Mouse (Mus musculus) WW6 (cell line): ENCODE data around the gene Sipa1l1.

Source experiments
- DNase-seq: peaks from one replicate; pipeline ENCODE4 v3.0.0-alpha.2; 2013; ENCODE audit warnings: low read depth, low spot score

Gene Sipa1l1

GRCm38 (mm10) chr12:82334550-82334949 is 165.4 kb downstream of the Sipa1l1 start:
- DNase-seq = no peak

- no peak for DNase-seq
These were observed 166.0 kb downstream of the Sipa1l1 start for GRCm38 (mm10) chr12:82335095-82335494.

DNA sequence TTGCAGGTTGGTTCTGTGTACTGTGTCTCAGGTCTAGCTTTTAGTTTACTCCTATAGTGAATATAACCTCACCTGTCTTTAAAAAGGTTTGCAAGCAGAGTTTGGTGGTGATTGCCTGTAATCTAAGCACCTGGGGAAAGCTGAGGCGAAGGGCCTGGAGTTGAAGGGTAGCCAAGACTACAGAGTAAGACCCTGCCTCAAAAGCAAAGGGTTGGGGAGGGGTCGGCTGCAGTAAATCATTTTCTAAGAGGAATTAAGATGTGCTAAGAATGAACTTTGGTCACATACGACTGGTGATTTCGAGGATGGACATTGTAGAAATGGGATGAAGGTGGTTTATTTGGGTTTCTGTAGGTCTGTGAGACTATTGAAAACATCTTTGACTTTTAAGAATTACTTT is 169.4 kb downstream of the Sipa1l1 start:
- no peak for DNase-seq

DNA sequence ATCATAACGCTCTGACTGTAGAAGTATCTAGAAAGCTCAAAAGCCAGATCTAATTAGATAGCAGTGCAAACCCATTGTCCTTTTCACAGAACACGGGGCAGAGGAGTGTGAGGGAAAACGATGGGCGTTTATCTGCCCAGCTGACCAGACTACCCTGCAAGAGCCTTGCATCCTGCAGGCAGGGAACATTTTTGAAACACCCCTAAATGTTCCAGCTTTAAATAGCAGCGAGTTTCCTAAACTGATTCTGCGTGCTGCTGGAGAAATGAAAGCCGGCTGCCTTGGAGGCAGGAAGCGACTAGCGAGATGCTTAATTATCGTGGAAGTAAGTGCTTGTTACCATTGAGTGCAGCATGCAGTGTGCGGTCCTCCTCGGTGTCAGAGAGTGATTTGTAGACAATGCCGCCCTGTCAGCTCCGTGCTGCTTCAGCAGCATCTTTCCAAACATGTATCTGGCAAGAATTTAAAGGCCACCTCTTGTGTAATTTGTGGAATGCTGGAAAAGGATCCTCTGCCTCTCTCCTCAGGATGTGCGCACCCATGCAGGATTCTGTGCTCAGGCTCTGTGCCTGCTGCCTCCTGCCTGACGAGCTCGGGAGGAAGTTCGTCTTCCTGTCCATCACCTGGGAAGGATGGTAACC is 170.2 kb downstream of the Sipa1l1 start:
- no peak for DNase-seq

GRCm38 (mm10) chr12:82340196-82340918 is 171.2 kb downstream of the Sipa1l1 start:
- DNase-seq = no peak

DNA sequence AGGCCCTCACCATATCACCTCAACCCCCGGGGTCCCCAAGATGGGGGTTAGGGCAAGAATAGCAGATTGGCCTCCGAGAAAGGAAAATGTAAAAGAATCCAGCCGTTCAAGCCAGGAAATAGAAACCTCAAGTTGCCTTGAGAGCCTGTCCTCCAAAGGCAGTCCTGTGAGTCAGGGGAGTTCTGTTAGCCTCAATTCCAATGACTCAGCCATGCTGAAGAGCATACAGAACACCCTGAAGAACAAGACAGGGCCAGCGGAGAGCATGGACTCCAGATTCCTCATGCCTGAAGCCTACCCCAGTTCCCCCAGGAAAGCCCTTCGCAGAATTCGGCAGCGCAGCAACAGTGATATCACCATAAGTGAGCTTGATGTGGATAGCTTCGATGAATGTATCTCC is 172.1 kb downstream of the Sipa1l1 start:
- DNase-seq = no peak

- DNase-seq = no peak
These were observed 172.6 kb downstream of the Sipa1l1 start for GRCm38 (mm10) chr12:82341696-82342095.

- DNase-seq = no peak
These were observed 181.0 kb downstream of the Sipa1l1 start for GRCm38 (mm10) chr12:82350082-82350481.

GRCm38 (mm10) chr12:82350891-82351290 is 181.8 kb downstream of the Sipa1l1 start:
- DNase-seq = no peak

DNA sequence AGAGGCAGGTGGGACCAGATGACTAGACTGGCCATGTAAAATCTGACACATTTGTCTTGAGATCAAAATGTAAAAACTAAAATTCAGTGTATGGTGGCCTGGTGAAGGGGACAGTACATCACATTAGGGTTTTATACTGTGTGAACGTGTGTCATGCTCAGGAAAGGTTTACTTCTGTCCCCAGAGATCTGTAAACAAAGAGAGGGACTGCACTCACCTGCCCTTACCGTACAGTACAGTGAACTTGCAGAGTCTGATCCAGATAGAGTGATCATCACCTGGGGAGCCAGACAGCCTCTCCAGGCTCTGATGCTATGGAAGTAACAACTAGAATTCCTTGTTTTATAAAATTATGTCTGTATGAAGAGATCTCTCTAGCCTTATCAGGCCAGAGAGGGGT is 184.5 kb downstream of the Sipa1l1 start:
- DNase-seq = no peak

GRCm38 (mm10) chr12:82355419-82356149 is 186.5 kb downstream of the Sipa1l1 start:
- DNase-seq = no peak

DNA sequence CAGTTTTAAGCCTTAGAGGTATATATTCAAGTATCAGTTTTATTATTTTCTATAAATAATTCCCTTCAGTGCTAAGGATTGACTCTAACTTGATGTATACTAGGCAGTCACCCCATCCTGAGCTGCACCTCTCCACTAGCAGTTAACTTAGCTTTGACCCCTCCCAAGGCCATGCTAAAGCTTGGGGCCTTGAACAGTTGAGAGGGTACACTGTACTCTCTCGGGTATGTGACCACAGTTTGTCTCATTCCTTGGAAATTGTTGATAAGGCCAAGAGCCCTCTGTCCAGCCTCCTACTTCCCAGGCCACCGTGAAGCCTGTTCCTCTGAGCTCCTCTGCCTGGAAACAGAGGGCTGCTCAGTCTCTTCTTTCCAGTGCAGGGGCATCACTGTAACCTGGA is 187.4 kb downstream of the Sipa1l1 start:
- DNase-seq = no peak

DNA sequence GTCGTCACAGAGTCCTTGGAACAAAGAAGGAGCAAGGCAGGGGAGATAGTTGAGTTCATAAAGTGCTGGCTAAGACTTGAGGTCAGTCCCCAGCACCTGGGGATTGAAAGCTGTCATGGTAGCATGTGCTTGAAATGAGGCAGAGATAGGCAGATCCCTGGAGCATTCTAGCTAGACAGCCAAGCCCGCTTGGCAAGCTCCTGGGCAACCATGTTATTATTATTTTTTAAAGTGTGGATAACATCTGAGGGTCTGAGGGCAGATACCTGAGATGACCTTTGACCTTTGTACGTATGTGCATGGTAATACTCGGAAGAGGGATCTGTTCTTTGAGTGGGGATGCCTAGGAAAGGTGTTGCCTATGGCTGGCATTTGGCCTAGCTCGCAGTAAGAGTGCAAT is 188.3 kb downstream of the Sipa1l1 start:
- DNase-seq = no peak

GRCm38 (mm10) chr12:82362796-82363195 is 193.7 kb downstream of the Sipa1l1 start:
- DNase-seq = no peak

DNA sequence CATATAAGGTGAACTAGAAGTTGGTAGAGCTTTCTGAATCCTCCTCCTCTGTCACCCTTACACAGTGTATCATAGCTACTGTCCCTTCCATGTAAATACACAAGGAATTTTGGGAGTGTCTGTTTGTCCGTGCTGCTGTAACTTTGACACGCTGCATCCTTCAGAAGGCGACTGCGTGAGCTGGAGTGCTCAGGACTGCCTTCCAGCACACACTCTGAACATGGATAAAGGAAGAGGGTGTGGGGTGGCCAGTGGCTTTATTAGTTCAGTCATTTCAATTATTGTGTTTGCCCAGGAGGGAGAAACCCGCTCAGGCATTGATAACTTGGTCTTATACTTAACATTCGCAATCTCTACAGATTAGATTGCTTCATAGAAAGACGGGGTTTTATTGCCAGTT is 195.1 kb downstream of the Sipa1l1 start:
- no peak for DNase-seq

GRCm38 (mm10) chr12:82365276-82365875 is 196.3 kb downstream of the Sipa1l1 start:
- no peak for DNase-seq

DNA sequence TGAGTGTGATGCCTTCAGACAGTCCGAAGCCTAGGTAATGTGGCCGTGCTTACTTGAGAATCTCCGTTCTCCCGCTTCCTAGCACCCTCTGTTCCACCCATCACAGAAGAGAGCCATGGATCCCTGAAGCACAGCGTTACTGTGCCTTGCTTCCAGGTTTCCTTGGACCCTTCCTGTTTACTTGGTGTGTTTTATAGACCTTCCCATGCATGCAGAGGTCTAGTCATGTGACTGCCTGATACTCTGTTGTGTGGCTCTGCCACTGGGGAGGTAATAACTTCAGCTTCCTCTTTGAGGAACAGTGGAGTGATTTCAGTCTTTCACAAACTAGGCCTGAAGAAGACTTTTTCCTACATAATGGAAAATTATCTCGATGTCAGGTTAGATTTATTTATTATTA is 197.6 kb downstream of the Sipa1l1 start:
- no peak for DNase-seq

GRCm38 (mm10) chr12:82367345-82367744 is 198.2 kb downstream of the Sipa1l1 start:
- DNase-seq = no peak

GRCm38 (mm10) chr12:82367986-82368385 is 198.9 kb downstream of the Sipa1l1 start:
- no peak for DNase-seq

DNA sequence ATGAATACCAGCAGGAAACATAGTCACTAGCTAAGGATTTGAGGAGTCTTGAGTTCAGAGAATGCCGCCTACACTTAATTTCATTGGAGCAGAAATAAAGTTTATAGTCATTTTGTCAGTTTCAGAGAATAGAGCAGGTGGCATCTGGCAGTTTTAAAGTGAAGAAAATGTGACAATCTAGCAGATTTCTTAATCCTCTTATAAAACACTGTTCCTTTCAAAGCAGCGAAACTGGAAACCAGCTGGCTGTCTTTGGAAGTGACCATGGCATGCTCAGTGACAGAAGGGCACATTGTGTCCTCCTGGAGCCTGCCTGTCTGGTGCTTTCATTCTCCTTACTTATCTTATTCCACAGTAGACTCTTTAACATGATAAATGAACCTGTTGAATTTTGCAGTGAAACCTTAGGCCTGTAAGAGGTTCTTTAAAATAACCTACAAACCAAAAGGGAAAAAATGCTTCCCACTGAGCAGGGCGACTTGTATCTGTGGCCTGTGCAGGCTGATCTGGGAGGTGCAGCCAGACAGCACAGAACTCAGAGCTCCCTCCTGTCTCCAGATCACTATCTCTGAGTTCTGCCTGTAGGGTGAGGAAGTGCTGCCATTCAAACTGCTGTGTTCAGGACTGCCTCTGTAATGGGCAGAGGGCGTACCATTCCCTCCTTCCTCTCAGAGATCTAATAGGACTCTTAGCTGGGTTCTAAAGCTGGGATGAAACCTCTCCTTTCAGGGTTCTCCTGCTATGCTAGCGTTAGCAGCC is 200.5 kb downstream of the Sipa1l1 start:
- DNase-seq = no peak

- DNase-seq = no peak
These were observed 202.1 kb downstream of the Sipa1l1 start for GRCm38 (mm10) chr12:82371266-82371665.

GRCm38 (mm10) chr12:82374020-82374419 is 204.9 kb downstream of the Sipa1l1 start:
- DNase-seq = no peak
